Mouse (Mus musculus) spleen, adult 2 months (tissue): ENCODE results near the gene Prrt3.

Experiments
- CTCF ChIP-seq: fragments of 200-500 bp; IDR thresholded peaks from 2 replicates; pipeline ENCODE4 v1.5.1; 2011; ENCODE audit warnings: mild to moderate bottlenecking, inconsistent platforms; ENCODE audit not compliant: insufficient read depth, insufficient read length, insufficient replicate concordance; ENCODE audit errors: extremely low read depth
- POLR2A ChIP-seq: fragments of 200-500 bp; IDR thresholded peaks from 2 replicates; pipeline ENCODE4 v1.6.1; 2011; ENCODE audit warnings: low read depth, low read length, inconsistent platforms

DNA sequence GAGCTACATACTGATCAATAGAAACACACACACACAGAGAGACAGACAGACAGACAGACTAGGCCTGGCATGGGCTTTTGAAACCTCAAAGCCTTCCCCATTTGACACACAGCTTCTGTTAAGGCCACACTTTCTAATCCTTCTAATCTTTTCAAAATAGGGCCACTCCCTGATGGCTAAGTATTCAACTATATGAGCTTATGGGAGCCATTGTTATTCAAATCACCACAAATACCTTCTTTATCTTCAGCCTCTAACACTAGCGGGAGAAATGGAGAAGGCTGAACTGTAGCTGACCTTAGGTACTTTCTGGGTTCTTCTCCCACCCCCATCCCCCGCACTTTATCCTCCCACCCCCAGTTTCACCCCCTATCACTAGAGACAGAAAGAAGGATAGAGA lies 1.1 kb upstream of the Prrt3 start:
- no peak for TF ChIP-seq CTCF
- TF ChIP-seq POLR2A: no peak
